In genomic region chr14:26637851-26638707, GRCm38 (mm10) we compare ENCODE assay signal across 8 mouse cellular contexts. TPM values are rescaled to one million over a fixed set of nuclear protein-coding genes. Genes with fewer than 3 reads are reported as not detected.
DNase-seq lines count a peak whose midpoint lies in the region; ATAC-seq and TF ChIP-seq lines count a peak whose summit lies in the region.

TSS of gene Arf4 (plus strand) at chr14:26638074.

- no peaks in the 10 kb centered on the region for H3K27me3 ChIP-seq in hindbrain, embryonic 10.5 days (ENCODE audit: insufficient read depth, poor library complexity, severe bottlenecking)
- H3K27me3 ChIP-seq in lung, postnatal 0 days (replicated peaks; ENCODE audit: insufficient read depth, low read length) = no peaks in the 10 kb centered on the region

- peak within 1 kb of the TSS; percentile 96 for H3K9ac ChIP-seq in lung, postnatal 0 days (replicated peaks; ENCODE audit: low read depth)

- H3K4me3 ChIP-seq in hindbrain, embryonic 10.5 days = peak within 1 kb of the TSS; percentile 99
- H3K4me3 ChIP-seq in lung, postnatal 0 days (ENCODE audit: low read depth, low read length) = peak within 1 kb of the TSS; percentile 99

- peak; percentile 98 for ATAC-seq in frontal cortex, adult (ENCODE audit: low TSS enrichment)
- ATAC-seq in lung, postnatal 0 days = peak; percentile 98

- H3K4me1 ChIP-seq in hindbrain, embryonic 10.5 days (replicated peaks) = peaks cover 21% of the 10 kb centered on the region
- peaks cover 9% of the 10 kb centered on the region; the same call in 1 of the 2 replicates for H3K4me1 ChIP-seq in lung, postnatal 0 days (ENCODE audit: insufficient read depth, low read depth, low read length)

- no peaks in the 10 kb centered on the region for H3K9me3 ChIP-seq in hindbrain, embryonic 10.5 days
- H3K9me3 ChIP-seq in lung, postnatal 0 days (ENCODE audit: low read length) = no peaks in the 10 kb centered on the region

- TF ChIP-seq CTCF in lung, postnatal 0 days (IDR thresholded peaks at IDR 0.05) = no peak

- peak within 1 kb of the TSS; percentile 98 for H3K27ac ChIP-seq in hindbrain, embryonic 10.5 days
- H3K27ac ChIP-seq in lung, postnatal 0 days (ENCODE audit: low read length) = peak within 1 kb of the TSS; percentile 99

- peak; percentile 97 for DNase-seq in MN1 (ENCODE audit: low spot score)
- DNase-seq in cerebellum, adult 9-10 months = peak; percentile 98
- peak; percentile 96 for DNase-seq in hindbrain, embryonic 10.5 days (ENCODE audit: low spot score)
- peak; percentile 99 for DNase-seq in layer of hippocampus, adult 9-11 months
- peak; percentile 99 for DNase-seq in lung, postnatal 0 days (ENCODE audit: low spot score)
- peak; percentile 94 for DNase-seq in ovary, postnatal 14 days (ENCODE audit: low spot score)
- peak; percentile 97 for DNase-seq in thymus, postnatal 14 days

- under 1% methylated on average over 83 of the region's 83 CpGs for WGBS in hindbrain, embryonic 10.5 days
- WGBS in lung, postnatal 0 days = under 1% methylated on average over 72 of the region's 83 CpGs

- peak within 1 kb of the TSS; percentile 75 for H3K4me2 ChIP-seq in lung, postnatal 0 days (replicated peaks; ENCODE audit: low read depth, low read length)

- no peak for TF ChIP-seq EP300 in lung, postnatal 0 days (IDR thresholded peaks at IDR 0.05)

- 0 out of 2 replicates have a peak, but pooled peaks cover 3% of the 10 kb centered on the region for H3K36me3 ChIP-seq in hindbrain, embryonic 10.5 days
- no peaks in the 10 kb centered on the region for H3K36me3 ChIP-seq in lung, postnatal 0 days (ENCODE audit: insufficient read depth, low read length)

RNA-seq across cellular contexts. Expression of gene Arf4, which starts in this region (rescaled TPM):
- polyA plus RNA-seq in hindbrain, embryonic 10.5 days (2016; fragmentation: Nextera tagmentation; extraction: Ambion mirVana) = 477 and 484 TPM in 2 replicates
- 347 and 352 TPM in 2 replicates for polyA plus RNA-seq in lung, postnatal 0 days (2015; fragmentation: Nextera tagmentation; extraction: Ambion mirVana)

Comparison
In these comparisons a context has a peak if more than half of its experiments do, and no peak if none do; other contexts are left out.
1. Peak in every context shown above with its lines: DNase-seq, ATAC-seq, H3K4me3 ChIP-seq and H3K27ac ChIP-seq.